Mouse (Mus musculus) kidney, embryonic 14.5 days (tissue): ENCODE measurements around the gene Sept6. TPM values are rescaled to one million over a fixed set of nuclear protein-coding genes. Genes with fewer than 3 reads are reported as not detected.
"Not testable (repeated sequence)": the region's sequence is repeated elsewhere in the genome, so short reads cannot be mapped to it uniquely, and the experiment has no call there.

Source experiments
- ATAC-seq: fragments of 200-750 bp; cut with Nextera tagmentation; 2 replicates; pipeline ENCODE4 v1.8.0; 2017; ENCODE audit warnings: moderate number of reproducible peaks, mild to moderate bottlenecking, moderate TSS enrichment, moderate library complexity; ENCODE audit not compliant: low FRiP score, low TSS enrichment
- H3K27ac ChIP-seq: fragments of 300-500 bp; sonication (generic); 2 replicates; pipeline ENCODE4 v1.5.1; 2014; ENCODE audit warnings: low read depth, mild to moderate bottlenecking, low read length, moderate library complexity, mixed read lengths
- H3K27me3 ChIP-seq: fragments of 300-500 bp; sonication (generic); 2 replicates; pipeline ENCODE4 v1.6.1; 2014; ENCODE audit warnings: mild to moderate bottlenecking, low read length; ENCODE audit not compliant: control insufficient read depth, insufficient read depth
- H3K36me3 ChIP-seq: fragments of 300-500 bp; sonication (generic); 2 replicates; pipeline ENCODE4 v1.6.1; 2014; ENCODE audit warnings: low read length, mixed read lengths; ENCODE audit not compliant: control insufficient read depth, insufficient read depth
- H3K4me1 ChIP-seq: fragments of 300-500 bp; sonication (generic); 2 replicates; pipeline ENCODE4 v1.6.1; 2014; ENCODE audit warnings: low read length, mixed read lengths; ENCODE audit not compliant: control insufficient read depth, insufficient read depth
- H3K4me2 ChIP-seq: fragments of 300-500 bp; sonication (generic); replicated peaks from 2 replicates; pipeline ENCODE4 v1.6.1; 2014; ENCODE audit warnings: low read depth, mild to moderate bottlenecking, low read length
- H3K4me3 ChIP-seq: fragments of 300-500 bp; sonication (generic); 2 replicates; pipeline ENCODE4 v1.5.1; 2014; ENCODE audit warnings: mild to moderate bottlenecking, low read length
- H3K9ac ChIP-seq: fragments of 300-500 bp; sonication (generic); 2 replicates; pipeline ENCODE4 v1.6.1; 2014; ENCODE audit warnings: low read depth, mild to moderate bottlenecking, low read length, moderate library complexity
- H3K9me3 ChIP-seq: fragments of 300-500 bp; sonication (generic); 2 replicates; pipeline ENCODE4 v1.6.1; 2016; ENCODE audit warnings: low read length; ENCODE audit not compliant: control insufficient read depth
- WGBS: fragments of 180-500 bp; shearing (Covaris S2); extraction: QIAGEN DNeasy Blood & Tissue Kit; methylation state at CpG from one replicate; pipeline ENCODE4 v1.1.7; 2014; 5-methylcytosine and 5-hydroxymethylcytosine counted together
- polyA plus RNA-seq: library from polyadenylated mRNA; unstranded; fragments of >200 nt; fragmentation: Nextera tagmentation; extraction: Ambion mirVana; gene quantifications from 2 replicates; pipeline ENCODE4 v1.2.1, GENCODE M21; 2014

The Sept6 gene
- polyA plus RNA-seq, 1 experiment from 2014 or later = 27.9 TPM

- Histone ChIP-seq H3K36me3 (no peaks in the 10 kb centered on the region), H3K4me2 (peak within 1 kb of the TSS; percentile 69), H3K27ac (peak within 1 kb of the TSS; percentile 67; the same call in 1 of the 2 replicates), H3K27me3 (no peaks in the 10 kb centered on the region), H3K9ac (peak within 1 kb of the TSS; percentile 73), H3K9me3 (no peaks in the 10 kb centered on the region), H3K4me3 (peak within 1 kb of the TSS; percentile 53), H3K4me1 (no peaks in the 10 kb centered on the region)
- 23% methylated on average over 42 of the region's 47 CpGs for WGBS
- peak; percentile 58 for ATAC-seq
Measured at GRCm38 (mm10) chrX:36902321-36903114, 89.1 kb downstream of the Sept6 start, which contains the start of gene Nkrf. TSS of gene Nkrf (minus strand) at chrX:36902899.

GRCm38 (mm10) chrX:36901655-36902054, 89.9 kb downstream of the Sept6 start:
- H3K36me3 ChIP-seq = no peaks in the 10 kb centered on the region
- H3K9me3 ChIP-seq = no peaks in the 10 kb centered on the region
- H3K9ac ChIP-seq = peak overlapping the region; percentile 73; the same call in 1 of the 2 replicates
- H3K4me1 ChIP-seq = no peaks in the 10 kb centered on the region
- peak overlapping the region; percentile 69 for H3K4me2 ChIP-seq
- H3K4me3 ChIP-seq = peak overlapping the region; percentile 53
- no peaks in the 10 kb centered on the region for H3K27me3 ChIP-seq
- 44% methylated on average over 3 of the region's 3 CpGs for WGBS
- no peak for ATAC-seq
- H3K27ac ChIP-seq = no peak overlapping the region

GRCm38 (mm10) chrX:36898931-36899330, 92.7 kb downstream of the Sept6 start:
- H3K27ac ChIP-seq, H3K4me2 ChIP-seq, H3K4me1 ChIP-seq, H3K9me3 ChIP-seq, H3K27me3 ChIP-seq, H3K4me3 ChIP-seq, ATAC-seq, H3K36me3 ChIP-seq, H3K9ac ChIP-seq: not testable (repeated sequence)
- WGBS = 32% methylated on average over 1 of the region's 1 CpGs

- H3K4me2 ChIP-seq = no peak overlapping the region
- ATAC-seq = no peak
- H3K36me3 ChIP-seq = peaks cover 7% of the 10 kb centered on the region; the same call in 1 of the 2 replicates
- H3K27me3 ChIP-seq = no peaks in the 10 kb centered on the region
- no peaks in the 10 kb centered on the region for H3K9me3 ChIP-seq
- H3K9ac ChIP-seq = no peak overlapping the region
- 80% methylated on average over 1 of the region's 1 CpGs for WGBS
- no peaks in the 10 kb centered on the region for H3K4me1 ChIP-seq
- H3K27ac ChIP-seq = no peak overlapping the region
- H3K4me3 ChIP-seq = no peak overlapping the region
Measured at GRCm38 (mm10) chrX:36884719-36885118, 106.9 kb downstream of the Sept6 start.

- Histone ChIP-seq H3K27me3 (no peaks in the 10 kb centered on the region), H3K4me1 (no peaks in the 10 kb centered on the region)
- WGBS = 15% methylated on average over 36 of the region's 36 CpGs
Measured at GRCm38 (mm10) chrX:36874704-36875128, 116.9 kb downstream of the Sept6 start.

GRCm38 (mm10) chrX:36874178-36874696, 117.4 kb downstream of the Sept6 start:
- no peaks in the 10 kb centered on the region for H3K4me1 ChIP-seq
- H3K36me3 ChIP-seq = no peaks in the 10 kb centered on the region
- peak overlapping the region; percentile 78 for H3K9ac ChIP-seq
- H3K4me2 ChIP-seq = peak overlapping the region; percentile 50
- H3K27ac ChIP-seq = peak overlapping the region; percentile 69; the same call in 1 of the 2 replicates
- 25% methylated on average over 49 of the region's 57 CpGs for WGBS
- ATAC-seq = peak; percentile 97
- no peaks in the 10 kb centered on the region for H3K9me3 ChIP-seq
- peak overlapping the region; percentile 67 for H3K4me3 ChIP-seq
- H3K27me3 ChIP-seq = no peaks in the 10 kb centered on the region

More at GRCm38 (mm10) chrX:36874704-36875128, 116.9 kb downstream of the Sept6 start:
- no peaks in the 10 kb centered on the region for H3K9me3 ChIP-seq
- no peaks in the 10 kb centered on the region; the same call in 1 of the 2 replicates for H3K36me3 ChIP-seq
- H3K9ac ChIP-seq = peak overlapping the region; percentile 78
- peak overlapping the region; percentile 50 for H3K4me2 ChIP-seq
- peak overlapping the region; percentile 69; the same call in 1 of the 2 replicates for H3K27ac ChIP-seq
- peak overlapping the region; percentile 67 for H3K4me3 ChIP-seq
- ATAC-seq = peak; percentile 30; the same call in 1 of the 2 replicates

GRCm38 (mm10) chrX:36873765-36874164, 117.8 kb downstream of the Sept6 start, which contains the start of the genes Ube2a and C330007P06Rik:
TSS of gene Ube2a (plus strand) at chrX:36873900.
TSS of gene C330007P06Rik (minus strand) at chrX:36874111.
- WGBS = 34% methylated on average over 8 of the region's 8 CpGs

GRCm38 (mm10) chrX:36870372-36870771, 121.2 kb downstream of the Sept6 start:
- WGBS = 79% methylated on average over 3 of the region's 3 CpGs
- ATAC-seq = no peak
- Histone ChIP-seq H3K36me3 (no peaks in the 10 kb centered on the region), H3K4me1 (no peaks in the 10 kb centered on the region), H3K27me3 (no peaks in the 10 kb centered on the region), H3K27ac (no peak overlapping the region), H3K9ac (no peak overlapping the region), H3K9me3 (no peaks in the 10 kb centered on the region), H3K4me2 (no peak overlapping the region), H3K4me3 (no peak overlapping the region)

More at GRCm38 (mm10) chrX:36873765-36874164, 117.8 kb downstream of the Sept6 start, which contains the start of the genes Ube2a and C330007P06Rik:
- Histone ChIP-seq H3K4me3 (peak within 1 kb of the TSS; percentile 67), H3K9ac (peak within 1 kb of the TSS; percentile 78), H3K9me3 (no peaks in the 10 kb centered on the region), H3K4me2 (peak within 1 kb of the TSS; percentile 50), H3K27ac (peak within 1 kb of the TSS; percentile 69; the same call in 1 of the 2 replicates), H3K27me3 (no peaks in the 10 kb centered on the region), H3K36me3 (no peaks in the 10 kb centered on the region), H3K4me1 (no peaks in the 10 kb centered on the region)
- peak; percentile 37; the same call in 1 of the 2 replicates for ATAC-seq
